Mouse (Mus musculus): ENCODE data around the gene Flrt1. TPM values are rescaled to one million over a fixed set of nuclear protein-coding genes. Genes with fewer than 3 reads are reported as not detected.
A peak's percentile ranks its signal among the peaks of the same experiment; 100 is the strongest.

Gene Flrt1
- polyA plus RNA-seq, 1 experiment: 0.59 TPM

DNA sequence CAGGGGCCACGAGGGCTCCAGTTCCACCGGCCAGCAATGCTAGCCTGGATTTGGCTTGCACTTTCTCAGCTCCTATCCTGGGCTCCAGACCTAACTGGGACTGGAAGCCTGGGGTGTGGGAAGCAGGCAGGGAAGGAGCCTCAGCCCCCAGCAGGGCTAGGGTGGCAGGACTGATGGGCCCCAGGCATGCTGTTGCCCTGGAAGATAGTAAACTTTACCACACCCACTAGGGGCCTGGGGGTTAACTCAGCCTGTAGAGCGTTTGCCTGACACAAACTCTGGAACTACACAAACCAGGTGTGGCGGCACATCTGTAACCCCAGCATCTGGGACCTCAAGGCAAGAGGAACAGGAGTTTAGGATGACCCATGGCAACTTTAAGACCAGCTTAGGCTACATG, 11.6 kb upstream of the Flrt1 start:
- Histone ChIP-seq H3K4me1 (replicated peaks; ENCODE audit: control insufficient read depth, insufficient read depth, low read length) (peaks cover 29% of the 10 kb centered on the region), H3K27ac (ENCODE audit: control insufficient read depth, insufficient read depth, low read length) (no peak overlapping the region), H3K4me3 (ENCODE audit: control insufficient read depth, insufficient read depth, low read length) (no peak overlapping the region), H3K27me3 (ENCODE audit: control insufficient read depth, insufficient read depth, low read length) (no peaks in the 10 kb centered on the region), H3K36me3 (ENCODE audit: control insufficient read depth, insufficient read depth, low read length) (no peaks in the 10 kb centered on the region)
- 22% methylated on average over 4 of the region's 4 CpGs for WGBS
- TF ChIP-seq CTCF (IDR thresholded peaks at IDR 0.05; ENCODE audit: borderline replicate concordance, control insufficient read depth, extremely low read depth, insufficient read depth, low read length, poor library complexity): no peak
- TF ChIP-seq POLR2A (IDR thresholded peaks at IDR 0.05; ENCODE audit: control insufficient read depth, extremely low read depth, insufficient read depth, low read length, poor library complexity): no peak
- peak; percentile 6 for DNase-seq

DNA sequence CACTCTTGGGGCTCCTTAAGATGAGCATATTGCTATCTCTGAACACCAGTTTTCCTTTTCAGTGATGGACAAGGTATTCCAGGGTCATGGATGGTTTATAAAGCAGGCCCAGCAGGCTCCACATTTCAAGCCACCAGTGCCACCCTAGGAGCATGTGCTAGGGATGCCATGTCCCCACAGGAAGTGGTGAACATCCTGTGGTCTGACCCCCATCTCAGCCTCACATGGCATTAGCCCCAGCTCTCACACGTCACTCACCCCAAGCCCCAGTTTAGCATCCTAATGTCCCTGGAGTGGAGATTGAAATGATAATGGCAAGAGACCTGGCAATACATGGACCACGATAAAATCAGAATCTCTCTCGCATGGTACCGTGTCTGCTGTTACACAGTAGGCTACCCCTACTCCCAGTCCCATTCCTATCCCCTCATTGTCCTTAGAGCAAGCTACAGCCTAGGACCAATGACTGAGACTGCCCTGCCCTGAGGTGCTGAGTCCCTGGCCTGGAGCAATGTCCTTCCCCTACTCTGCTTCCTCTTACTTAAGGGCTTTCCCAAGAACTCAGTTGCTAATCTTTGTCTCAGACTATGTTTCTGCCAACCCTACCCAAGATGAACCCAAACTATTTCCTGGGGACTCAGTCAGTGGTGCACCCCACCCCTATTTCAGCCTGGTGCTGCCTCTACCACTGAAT, 10.7 kb upstream of the Flrt1 start:
- H3K4me1 ChIP-seq (replicated peaks; ENCODE audit: control insufficient read depth, insufficient read depth, low read length): peaks cover 29% of the 10 kb centered on the region
- H3K36me3 ChIP-seq (ENCODE audit: control insufficient read depth, insufficient read depth, low read length): no peaks in the 10 kb centered on the region
- peak; percentile 11 for DNase-seq
- H3K27me3 ChIP-seq (ENCODE audit: control insufficient read depth, insufficient read depth, low read length): no peaks in the 10 kb centered on the region
- TF ChIP-seq POLR2A (IDR thresholded peaks at IDR 0.05; ENCODE audit: control insufficient read depth, extremely low read depth, insufficient read depth, low read length, poor library complexity): no peak
- no peak for TF ChIP-seq CTCF (IDR thresholded peaks at IDR 0.05; ENCODE audit: borderline replicate concordance, control insufficient read depth, extremely low read depth, insufficient read depth, low read length, poor library complexity)
- WGBS: 13% methylated on average over 4 of the region's 4 CpGs
- no peak overlapping the region for H3K27ac ChIP-seq (ENCODE audit: control insufficient read depth, insufficient read depth, low read length)
- H3K4me3 ChIP-seq (ENCODE audit: control insufficient read depth, insufficient read depth, low read length): no peak overlapping the region

DNA sequence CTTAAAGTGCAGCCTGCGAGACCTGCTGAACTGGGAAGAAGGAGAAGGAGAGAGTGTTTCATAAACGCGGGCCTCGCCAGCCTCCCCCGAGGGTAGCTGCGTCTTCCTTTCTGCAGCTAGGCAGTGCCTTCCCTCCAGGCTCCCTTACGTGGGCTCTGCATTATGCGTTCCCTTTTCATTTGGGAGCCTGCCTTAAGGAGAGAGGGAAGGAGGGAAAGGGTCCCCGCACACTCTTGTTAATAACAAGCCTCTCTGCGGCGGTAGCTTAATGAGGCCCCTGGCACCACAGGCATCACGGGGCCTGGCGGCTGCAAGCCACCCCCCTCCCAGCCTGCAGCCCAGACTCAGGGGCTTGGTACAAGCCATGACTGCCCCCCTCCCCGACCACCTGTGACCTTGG, 8.0 kb upstream of the Flrt1 start:
- no peak for DNase-seq
- H3K4me3 ChIP-seq (ENCODE audit: control insufficient read depth, insufficient read depth, low read length): no peak overlapping the region
- TF ChIP-seq POLR2A (IDR thresholded peaks at IDR 0.05; ENCODE audit: control insufficient read depth, extremely low read depth, insufficient read depth, low read length, poor library complexity) (no peak), CTCF (IDR thresholded peaks at IDR 0.05; ENCODE audit: borderline replicate concordance, control insufficient read depth, extremely low read depth, insufficient read depth, low read length, poor library complexity) (no peak)
- 70% methylated on average over 14 of the region's 14 CpGs for WGBS
- no peaks in the 10 kb centered on the region for H3K27me3 ChIP-seq (ENCODE audit: control insufficient read depth, insufficient read depth, low read length)
- H3K4me1 ChIP-seq (replicated peaks; ENCODE audit: control insufficient read depth, insufficient read depth, low read length): peaks cover 44% of the 10 kb centered on the region
- no peaks in the 10 kb centered on the region for H3K36me3 ChIP-seq (ENCODE audit: control insufficient read depth, insufficient read depth, low read length)
- H3K27ac ChIP-seq (ENCODE audit: control insufficient read depth, insufficient read depth, low read length): no peak overlapping the region

DNA sequence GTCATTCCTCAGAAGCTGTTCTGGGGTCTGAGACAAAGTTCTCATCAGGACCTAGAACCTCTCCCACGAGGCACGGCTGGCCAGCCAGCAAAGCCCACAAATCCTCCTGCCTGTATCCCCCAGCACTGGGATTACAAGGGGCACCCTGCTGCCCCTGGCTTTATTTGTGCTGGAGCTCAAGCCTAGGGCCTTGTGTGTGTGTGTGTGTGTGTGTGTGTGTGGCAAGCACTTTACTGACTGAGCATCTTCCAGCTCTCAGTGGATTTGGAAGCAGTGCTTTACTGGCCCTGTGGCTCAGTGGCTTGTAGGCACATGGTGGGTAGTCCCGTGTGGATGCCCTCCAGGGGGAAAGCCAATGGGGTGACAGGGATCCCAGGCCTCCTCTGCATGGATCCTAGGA, 7.1 kb upstream of the Flrt1 start:
- TF ChIP-seq POLR2A (IDR thresholded peaks at IDR 0.05; ENCODE audit: control insufficient read depth, extremely low read depth, insufficient read depth, low read length, poor library complexity) (no peak), CTCF (IDR thresholded peaks at IDR 0.05; ENCODE audit: borderline replicate concordance, control insufficient read depth, extremely low read depth, insufficient read depth, low read length, poor library complexity) (no peak)
- WGBS: 94% methylated on average over 3 of the region's 3 CpGs
- Histone ChIP-seq H3K4me1 (replicated peaks; ENCODE audit: control insufficient read depth, insufficient read depth, low read length) (peaks cover 35% of the 10 kb centered on the region), H3K36me3 (ENCODE audit: control insufficient read depth, insufficient read depth, low read length) (no peaks in the 10 kb centered on the region), H3K27me3 (ENCODE audit: control insufficient read depth, insufficient read depth, low read length) (no peaks in the 10 kb centered on the region), H3K4me3 (ENCODE audit: control insufficient read depth, insufficient read depth, low read length) (no peak overlapping the region), H3K27ac (ENCODE audit: control insufficient read depth, insufficient read depth, low read length) (no peak overlapping the region)
- DNase-seq: no peak

DNA sequence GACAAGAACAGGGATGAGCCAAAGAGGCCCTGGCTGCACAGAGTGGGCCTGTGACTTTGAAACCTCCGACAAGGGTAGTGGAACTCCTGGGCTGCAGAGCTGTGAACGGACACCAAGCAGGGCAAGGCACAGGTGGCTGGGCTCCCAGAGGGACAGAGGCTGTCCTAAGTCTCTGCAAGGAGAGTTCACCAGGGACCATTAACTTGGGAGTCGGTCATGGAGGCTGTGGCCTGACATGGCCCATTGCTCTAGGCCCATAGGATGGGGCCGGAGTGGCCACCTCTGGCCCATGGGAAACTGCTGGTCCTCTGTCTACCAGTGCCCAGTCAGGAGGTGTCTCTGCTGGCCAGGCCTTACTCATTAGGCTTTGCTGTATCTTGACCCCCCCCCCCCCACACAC, 6.2 kb upstream of the Flrt1 start:
- no peaks in the 10 kb centered on the region for H3K27me3 ChIP-seq (ENCODE audit: control insufficient read depth, insufficient read depth, low read length)
- H3K4me1 ChIP-seq (replicated peaks; ENCODE audit: control insufficient read depth, insufficient read depth, low read length): peaks cover 26% of the 10 kb centered on the region
- no peak for DNase-seq
- TF ChIP-seq CTCF (IDR thresholded peaks at IDR 0.05; ENCODE audit: borderline replicate concordance, control insufficient read depth, extremely low read depth, insufficient read depth, low read length, poor library complexity) (no peak), POLR2A (IDR thresholded peaks at IDR 0.05; ENCODE audit: control insufficient read depth, extremely low read depth, insufficient read depth, low read length, poor library complexity) (no peak)
- H3K36me3 ChIP-seq (ENCODE audit: control insufficient read depth, insufficient read depth, low read length): no peaks in the 10 kb centered on the region
- H3K27ac ChIP-seq (ENCODE audit: control insufficient read depth, insufficient read depth, low read length): no peak overlapping the region
- H3K4me3 ChIP-seq (ENCODE audit: control insufficient read depth, insufficient read depth, low read length): no peak overlapping the region
- WGBS: over 99% methylated on average over 4 of the region's 4 CpGs

DNA sequence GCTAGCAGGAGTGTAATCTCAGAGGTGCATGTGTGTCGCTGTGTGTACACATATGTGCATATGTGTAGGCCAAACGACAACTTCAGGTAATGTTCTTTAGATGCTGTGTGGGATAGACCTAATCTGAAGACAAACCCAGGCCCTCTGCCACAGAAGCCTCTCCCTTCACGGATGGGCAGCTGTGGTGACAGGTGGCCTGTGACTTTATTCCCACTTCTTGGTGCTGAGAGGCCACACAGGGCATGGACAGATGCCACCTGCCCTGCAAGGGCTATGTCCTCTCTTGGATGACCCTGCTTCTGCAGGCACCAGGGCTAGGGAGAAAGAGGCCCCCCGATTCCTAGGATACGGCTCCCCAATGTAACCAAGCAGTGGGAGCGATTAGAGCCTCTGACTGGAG, 5.8 kb upstream of the Flrt1 start:
- TF ChIP-seq POLR2A (IDR thresholded peaks at IDR 0.05; ENCODE audit: control insufficient read depth, extremely low read depth, insufficient read depth, low read length, poor library complexity): no peak
- Histone ChIP-seq H3K27me3 (ENCODE audit: control insufficient read depth, insufficient read depth, low read length) (no peaks in the 10 kb centered on the region), H3K36me3 (ENCODE audit: control insufficient read depth, insufficient read depth, low read length) (no peaks in the 10 kb centered on the region), H3K27ac (ENCODE audit: control insufficient read depth, insufficient read depth, low read length) (no peak overlapping the region), H3K4me3 (ENCODE audit: control insufficient read depth, insufficient read depth, low read length) (no peak overlapping the region), H3K4me1 (replicated peaks; ENCODE audit: control insufficient read depth, insufficient read depth, low read length) (peaks cover 22% of the 10 kb centered on the region)
- no peak for DNase-seq
- 94% methylated on average over 6 of the region's 6 CpGs for WGBS

DNA sequence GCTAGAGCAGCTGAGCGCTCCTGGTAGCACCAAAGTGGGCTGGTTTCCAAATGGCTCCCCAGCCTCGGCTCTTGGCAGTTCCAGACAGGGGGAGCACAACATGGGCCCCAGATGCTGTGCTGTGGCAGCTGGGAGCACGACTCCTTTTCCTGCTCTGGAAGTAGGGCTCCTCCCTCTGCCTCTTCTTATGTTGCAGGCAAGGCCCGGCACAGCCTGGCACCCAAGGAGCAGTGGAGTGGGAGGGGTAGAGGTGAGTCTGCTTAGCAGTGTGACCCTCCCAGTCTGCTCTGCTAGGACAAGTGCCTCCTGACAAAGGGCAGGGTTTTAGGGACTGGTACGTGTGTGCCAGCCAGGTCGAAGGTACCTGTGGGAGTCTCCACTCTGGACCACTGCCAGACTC, 5.3 kb upstream of the Flrt1 start:
- H3K27ac ChIP-seq (ENCODE audit: control insufficient read depth, insufficient read depth, low read length): no peak overlapping the region
- no peak overlapping the region for H3K4me3 ChIP-seq (ENCODE audit: control insufficient read depth, insufficient read depth, low read length)
- WGBS: 90% methylated on average over 6 of the region's 6 CpGs
- no peak for DNase-seq
- H3K4me1 ChIP-seq (replicated peaks; ENCODE audit: control insufficient read depth, insufficient read depth, low read length): peaks cover 18% of the 10 kb centered on the region
- H3K36me3 ChIP-seq (ENCODE audit: control insufficient read depth, insufficient read depth, low read length): no peaks in the 10 kb centered on the region
- no peak for TF ChIP-seq POLR2A (IDR thresholded peaks at IDR 0.05; ENCODE audit: control insufficient read depth, extremely low read depth, insufficient read depth, low read length, poor library complexity)
- no peak for TF ChIP-seq CTCF (IDR thresholded peaks at IDR 0.05; ENCODE audit: borderline replicate concordance, control insufficient read depth, extremely low read depth, insufficient read depth, low read length, poor library complexity)
- no peaks in the 10 kb centered on the region for H3K27me3 ChIP-seq (ENCODE audit: control insufficient read depth, insufficient read depth, low read length)
